Mouse (Mus musculus): ENCODE measurements around the gene Ubl3. TPM values are rescaled to one million over a fixed set of nuclear protein-coding genes. Genes with fewer than 3 reads are reported as not detected.

Gene Ubl3
- total RNA-seq, 1 experiment from 2014 or later, result 268 TPM

GRCm38 (mm10) chr5:148569444-148569843, 16.9 kb upstream of the Ubl3 start:
- no peak for ATAC-seq (replicated peaks; ENCODE audit: insufficient number of reproducible peaks, low FRiP score, low TSS enrichment, poor library complexity, severe bottlenecking)

DNA sequence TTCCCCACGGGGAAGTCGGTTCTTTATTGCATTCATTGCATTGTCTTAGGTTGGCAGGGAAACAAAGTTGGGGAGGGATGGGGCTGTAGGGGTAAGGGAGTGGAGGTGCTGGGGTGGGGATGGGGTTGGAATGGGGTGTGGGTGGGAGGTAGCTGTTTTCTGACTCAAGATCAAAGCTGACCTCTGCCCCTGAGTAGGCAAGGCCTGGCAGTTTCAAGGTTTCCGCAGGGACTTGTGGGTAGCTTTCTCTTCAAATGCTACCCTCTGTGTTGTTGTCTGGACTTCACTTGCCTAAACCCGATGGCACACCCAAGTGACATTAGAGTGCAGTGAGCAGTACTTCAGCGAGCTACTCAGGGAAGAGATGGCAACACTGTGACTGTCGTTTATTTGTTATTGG, 13.0 kb upstream of the Ubl3 start:
- no peak for ATAC-seq (replicated peaks; ENCODE audit: insufficient number of reproducible peaks, low FRiP score, low TSS enrichment, poor library complexity, severe bottlenecking)

- ATAC-seq (replicated peaks; ENCODE audit: insufficient number of reproducible peaks, low FRiP score, low TSS enrichment, poor library complexity, severe bottlenecking), result no peak
Measured at GRCm38 (mm10) chr5:148564073-148564472, 11.5 kb upstream of the Ubl3 start.

DNA sequence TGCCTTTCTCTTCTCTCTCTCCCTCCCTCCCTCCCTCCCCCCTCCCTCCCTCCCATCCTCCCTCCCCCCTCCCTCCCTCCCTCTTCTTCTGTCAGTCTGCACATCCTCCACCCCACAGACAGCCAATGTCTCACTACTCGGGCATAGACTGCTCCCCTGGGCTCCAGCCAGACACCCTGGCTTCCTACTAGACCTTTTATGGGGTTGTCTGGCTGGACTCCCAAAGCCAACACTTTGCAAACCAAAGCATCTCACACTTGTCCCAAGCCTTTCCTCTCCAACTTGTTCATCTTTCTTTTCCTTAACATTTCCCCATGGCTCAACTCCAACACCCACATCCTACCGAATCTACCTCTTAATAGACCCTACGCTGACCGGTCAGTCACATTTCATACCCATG, 10.7 kb upstream of the Ubl3 start:
- ATAC-seq (replicated peaks; ENCODE audit: insufficient number of reproducible peaks, low FRiP score, low TSS enrichment, poor library complexity, severe bottlenecking), result no peak

DNA sequence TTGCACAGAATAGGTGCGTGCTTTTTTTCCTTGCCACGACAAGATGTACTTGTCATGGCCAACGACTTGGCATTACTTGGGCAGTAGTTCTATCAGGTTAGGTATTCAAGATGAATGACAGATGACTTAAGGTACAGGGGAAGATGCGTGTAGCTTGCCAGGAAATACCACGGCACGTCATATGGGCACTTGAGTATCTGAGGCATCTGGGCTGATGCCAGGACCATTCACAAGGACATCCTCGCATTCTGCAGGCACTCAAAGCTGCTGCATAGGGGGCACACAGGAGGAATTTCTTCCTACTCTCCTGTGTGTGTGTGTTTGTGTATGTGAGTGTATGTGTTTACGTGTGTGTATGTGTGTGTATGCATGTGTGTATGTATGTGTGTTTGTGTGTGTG, 9.6 kb upstream of the Ubl3 start:
- ATAC-seq (replicated peaks; ENCODE audit: insufficient number of reproducible peaks, low FRiP score, low TSS enrichment, poor library complexity, severe bottlenecking), result no peak

DNA sequence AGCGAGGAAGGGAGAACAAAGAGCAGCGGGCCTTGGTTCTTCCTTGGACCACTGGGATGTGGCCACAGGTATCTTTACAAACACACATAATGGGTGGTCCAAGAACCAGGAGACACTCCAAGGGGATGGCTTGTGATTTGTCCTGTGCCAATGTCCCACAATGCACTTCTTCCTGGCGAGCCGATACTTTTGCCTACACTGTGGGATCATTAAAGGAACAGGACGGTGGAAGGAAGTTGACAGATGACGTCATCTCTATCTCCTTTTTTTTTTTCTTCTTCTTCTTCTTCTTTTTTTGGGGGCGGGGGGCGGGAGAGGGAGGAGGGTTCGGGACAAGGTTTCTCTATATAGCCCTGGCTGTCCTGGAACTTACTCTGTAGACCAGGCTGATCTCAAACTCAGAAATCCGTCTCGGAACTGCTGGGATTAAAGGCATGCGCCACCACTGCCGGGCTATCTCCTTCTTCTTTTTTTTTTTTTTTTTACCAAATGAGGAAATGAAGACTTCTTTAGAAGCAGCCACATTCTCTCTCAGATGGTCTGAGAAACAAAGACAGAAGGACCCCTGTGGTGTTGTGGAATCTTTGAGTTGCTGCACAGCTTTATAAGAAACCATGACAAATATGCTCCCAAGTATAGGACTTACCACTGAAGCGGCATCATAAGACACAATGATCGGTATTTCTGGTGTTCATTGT, 6.8 kb upstream of the Ubl3 start:
- ATAC-seq (replicated peaks; ENCODE audit: insufficient number of reproducible peaks, low FRiP score, low TSS enrichment, poor library complexity, severe bottlenecking), result no peak

DNA sequence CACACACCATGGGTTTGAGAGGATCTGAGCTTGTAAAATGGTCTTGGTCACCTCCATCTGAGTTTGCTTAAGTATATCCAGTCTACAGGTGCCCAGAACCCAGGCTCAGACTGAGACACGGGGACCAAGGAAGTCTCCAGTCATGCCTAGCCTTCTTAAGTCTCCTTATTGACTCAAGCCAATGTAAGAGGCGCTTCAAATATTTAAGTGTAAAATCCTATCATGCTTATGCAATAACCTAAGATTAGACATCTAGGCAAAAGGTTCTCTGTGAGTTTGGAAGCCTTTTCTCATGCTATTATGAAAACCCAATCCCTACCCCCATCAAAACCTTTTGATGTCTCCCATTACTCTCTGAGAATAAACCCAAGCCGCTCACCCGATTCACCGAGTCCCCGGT, 5.9 kb upstream of the Ubl3 start:
- no peak for ATAC-seq (replicated peaks; ENCODE audit: insufficient number of reproducible peaks, low FRiP score, low TSS enrichment, poor library complexity, severe bottlenecking)

DNA sequence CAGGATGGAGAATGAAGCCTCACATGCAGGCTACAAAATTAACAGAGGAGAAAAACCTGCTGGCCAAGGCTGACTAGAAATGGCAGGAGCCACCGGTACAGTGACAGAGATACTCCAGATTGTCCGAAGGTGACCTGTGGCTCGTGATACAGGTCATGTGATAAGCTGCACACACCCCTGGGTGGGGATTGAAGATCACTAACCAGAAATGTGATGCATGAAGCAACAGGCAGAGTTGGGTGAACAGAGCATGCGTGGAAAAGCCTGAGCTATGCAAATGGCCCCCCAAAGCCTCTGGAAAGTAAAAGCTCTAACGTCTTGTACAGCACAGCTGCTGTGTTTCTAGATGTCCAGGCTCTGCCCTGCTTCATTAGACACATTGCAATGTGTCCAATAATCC, 3.9 kb upstream of the Ubl3 start:
- ATAC-seq (replicated peaks; ENCODE audit: insufficient number of reproducible peaks, low FRiP score, low TSS enrichment, poor library complexity, severe bottlenecking), result no peak

GRCm38 (mm10) chr5:148555156-148555555, 2.6 kb upstream of the Ubl3 start:
- no peak for ATAC-seq (replicated peaks; ENCODE audit: insufficient number of reproducible peaks, low FRiP score, low TSS enrichment, poor library complexity, severe bottlenecking)

DNA sequence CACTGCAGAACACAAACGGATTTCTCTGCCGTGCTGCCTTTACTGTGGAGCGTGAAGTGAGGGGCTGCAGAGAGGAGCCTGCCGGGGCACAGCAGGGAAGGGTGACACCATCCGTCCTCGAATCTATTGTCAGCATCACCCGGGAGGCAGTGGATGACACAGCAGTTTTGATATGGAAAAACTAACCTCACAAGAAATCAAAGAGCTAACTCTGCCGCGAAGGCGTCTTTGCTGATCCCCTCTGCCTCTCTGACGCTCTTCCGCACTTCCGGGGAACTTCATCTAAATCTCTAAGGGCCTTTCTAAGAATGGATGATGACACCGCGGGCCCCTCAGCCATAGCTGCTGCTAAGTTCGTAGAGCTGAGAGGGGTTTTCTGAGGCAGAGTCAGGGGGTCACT, 2.1 kb upstream of the Ubl3 start:
- no peak for ATAC-seq (replicated peaks; ENCODE audit: insufficient number of reproducible peaks, low FRiP score, low TSS enrichment, poor library complexity, severe bottlenecking)

DNA sequence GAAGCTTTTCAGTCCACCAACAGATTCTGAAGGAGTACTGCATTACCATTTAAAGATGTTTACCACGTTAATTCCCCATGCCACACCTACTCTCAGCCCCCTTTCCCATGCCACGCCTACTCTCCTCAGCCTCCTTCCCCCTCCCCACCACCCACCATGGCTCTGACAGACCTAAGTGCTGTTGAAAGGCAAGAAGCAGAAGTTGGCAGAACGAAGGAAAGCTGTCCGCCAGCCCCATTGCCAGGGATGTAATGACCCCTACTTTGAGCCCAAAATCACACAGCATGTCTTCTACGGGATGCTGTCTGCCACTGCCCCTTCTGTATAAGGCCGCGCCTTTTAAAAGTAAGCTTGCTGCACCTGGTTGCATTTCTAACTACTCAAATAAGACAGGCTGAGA, 1.7 kb upstream of the Ubl3 start:
- no peak for ATAC-seq (replicated peaks; ENCODE audit: insufficient number of reproducible peaks, low FRiP score, low TSS enrichment, poor library complexity, severe bottlenecking)

DNA sequence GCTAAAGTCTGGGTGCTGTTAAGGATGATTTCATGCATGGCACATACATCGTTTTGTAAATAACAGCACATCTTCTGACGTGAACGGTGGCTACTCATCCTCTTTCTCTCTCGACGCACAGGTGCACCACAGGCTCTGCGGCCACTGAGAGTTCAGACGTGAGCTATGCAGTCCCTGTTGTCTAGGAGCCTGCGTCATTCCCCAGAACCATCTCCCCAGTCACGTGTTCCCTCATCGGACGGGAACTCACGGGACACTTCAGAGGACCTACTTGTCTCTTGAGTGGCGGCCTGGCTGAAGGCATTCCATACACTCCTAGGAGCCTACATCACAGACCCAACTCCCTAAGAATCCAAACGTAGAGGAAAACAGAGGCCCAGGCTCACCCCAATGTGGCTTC, 1.1 kb upstream of the Ubl3 start:
- ATAC-seq (replicated peaks; ENCODE audit: insufficient number of reproducible peaks, low FRiP score, low TSS enrichment, poor library complexity, severe bottlenecking), result no peak

GRCm38 (mm10) chr5:148551764-148552136, 839 bp downstream of the Ubl3 start:
- no peak for ATAC-seq (replicated peaks; ENCODE audit: insufficient number of reproducible peaks, low FRiP score, low TSS enrichment, poor library complexity, severe bottlenecking)

DNA sequence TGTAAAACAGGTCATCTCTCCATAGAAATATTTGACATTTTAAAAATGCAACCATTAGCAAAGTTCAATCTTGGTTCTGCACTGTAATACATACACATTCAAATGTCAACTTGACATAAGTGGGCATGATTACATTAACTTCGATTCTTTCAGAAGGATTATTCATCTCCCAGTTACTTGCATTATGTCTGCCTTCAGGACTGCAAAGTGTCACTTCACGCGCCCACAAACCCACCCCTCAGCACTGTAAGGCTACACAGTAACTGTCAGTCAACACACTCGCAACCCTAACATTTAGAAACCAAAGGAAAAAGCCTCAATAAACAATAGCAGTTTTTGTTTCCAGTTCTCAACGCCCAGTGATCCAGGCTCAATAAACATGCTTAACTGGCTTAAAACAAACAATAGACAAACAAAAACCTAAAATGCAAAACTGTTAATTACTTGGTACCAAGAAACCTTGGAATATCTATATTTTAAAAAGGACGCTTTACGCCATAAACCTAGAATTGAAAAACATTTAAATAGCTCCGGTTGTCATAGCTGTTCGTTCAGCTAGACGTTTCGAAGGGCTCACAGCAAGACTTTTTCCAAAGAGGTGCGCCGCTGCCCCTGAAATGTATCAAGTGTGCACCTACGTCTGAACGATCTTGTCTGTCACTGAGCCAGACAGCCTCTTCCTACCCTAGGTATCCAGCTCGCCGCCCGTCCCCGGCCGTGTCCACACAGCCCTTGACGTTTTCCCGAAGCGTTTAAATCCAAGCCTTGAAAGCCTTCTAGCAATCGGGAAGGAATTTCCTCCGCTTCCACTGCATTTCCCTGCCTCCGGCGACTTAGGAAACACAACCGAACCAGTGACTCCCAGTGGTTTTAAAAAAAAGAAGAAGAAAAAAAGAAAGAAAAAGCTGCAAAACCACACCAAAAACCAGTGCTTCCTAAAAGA, 1.5 kb downstream of the Ubl3 start:
- ATAC-seq (replicated peaks; ENCODE audit: insufficient number of reproducible peaks, low FRiP score, low TSS enrichment, poor library complexity, severe bottlenecking), result no peak

DNA sequence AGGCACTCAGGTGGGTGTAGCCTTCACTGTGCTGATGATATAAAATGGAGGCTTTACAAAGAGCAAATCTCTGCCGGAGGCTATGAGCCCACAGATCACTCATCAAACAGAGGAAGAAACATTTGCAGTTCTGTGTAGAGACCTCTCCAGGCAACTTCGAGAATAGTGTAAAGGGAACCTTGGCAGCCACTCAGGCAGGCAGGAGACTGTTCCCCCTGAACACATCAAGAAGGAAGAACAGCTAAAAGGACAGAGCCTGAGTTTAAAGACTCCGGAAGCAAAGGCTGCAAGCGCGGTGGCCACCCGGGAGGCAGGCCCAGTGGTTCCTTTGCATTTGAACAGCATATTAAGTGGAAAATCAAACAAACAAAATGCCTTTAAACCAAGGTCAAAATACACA, 2.2 kb downstream of the Ubl3 start:
- no peak for ATAC-seq (replicated peaks; ENCODE audit: insufficient number of reproducible peaks, low FRiP score, low TSS enrichment, poor library complexity, severe bottlenecking)

- no peak for ATAC-seq (replicated peaks; ENCODE audit: insufficient number of reproducible peaks, low FRiP score, low TSS enrichment, poor library complexity, severe bottlenecking)
Measured at GRCm38 (mm10) chr5:148549307-148549706, 3.3 kb downstream of the Ubl3 start.

GRCm38 (mm10) chr5:148548568-148548967, 4.0 kb downstream of the Ubl3 start:
- ATAC-seq (replicated peaks; ENCODE audit: insufficient number of reproducible peaks, low FRiP score, low TSS enrichment, poor library complexity, severe bottlenecking), result no peak

DNA sequence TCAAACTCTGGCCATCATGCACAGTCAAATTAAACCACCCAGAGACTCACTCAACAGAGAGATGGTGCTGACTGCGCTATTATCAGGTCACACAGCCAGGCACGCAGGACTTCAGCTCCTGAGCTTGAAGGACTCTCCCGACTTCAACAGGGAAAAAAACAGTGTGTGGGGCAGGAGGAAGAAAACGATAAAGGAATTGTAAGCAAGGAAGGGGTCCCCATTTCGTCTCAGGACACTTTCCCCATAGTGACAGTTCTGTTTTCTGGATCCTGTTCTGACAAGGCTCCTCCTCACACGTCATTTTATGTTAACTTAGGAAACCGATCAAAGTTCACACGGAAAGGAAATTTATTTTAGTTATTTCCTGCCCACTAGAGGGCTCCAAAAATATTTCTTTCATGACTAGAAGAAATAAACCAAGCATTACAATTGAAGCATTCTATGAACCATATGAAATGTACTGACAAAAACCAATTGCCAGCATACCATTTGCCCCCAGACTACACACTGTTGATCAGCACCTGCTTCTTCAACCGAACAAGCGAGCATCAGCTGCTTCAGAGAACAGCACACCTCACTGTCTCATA, 4.6 kb downstream of the Ubl3 start:
- ATAC-seq (replicated peaks; ENCODE audit: insufficient number of reproducible peaks, low FRiP score, low TSS enrichment, poor library complexity, severe bottlenecking), result no peak

- no peak for ATAC-seq (replicated peaks; ENCODE audit: insufficient number of reproducible peaks, low FRiP score, low TSS enrichment, poor library complexity, severe bottlenecking)
Measured at GRCm38 (mm10) chr5:148546970-148547369, 5.6 kb downstream of the Ubl3 start.

- ATAC-seq (replicated peaks; ENCODE audit: insufficient number of reproducible peaks, low FRiP score, low TSS enrichment, poor library complexity, severe bottlenecking), result no peak
Measured at GRCm38 (mm10) chr5:148544733-148545132, 7.9 kb downstream of the Ubl3 start.

All from monocyte, adult 5-6 weeks (primary cell).